18 mouse cellular contexts compared by ENCODE assay signal in genomic region chr11:63984622-63985168, GRCm38 (mm10).
A peak's percentile ranks its signal among the peaks of the same experiment; 100 is the strongest.
DNase-seq lines count a peak whose midpoint lies in the region; ATAC-seq lines count a peak whose summit lies in the region.
"Had no signal": no experiment of that assay in that cellular context is flagged by ENCODE, and none has a peak within 500 bp of the region (broad histone marks: within the 10 kb centered on the region; RNA-seq: fewer than 3 reads in every experiment).

No protein-coding gene starts in this region.

- no peaks in the 10 kb centered on the region for H3K9me3 ChIP-seq in lung, embryonic 15.5 days
- H3K9me3 ChIP-seq in forebrain, embryonic 12.5 days: no peaks in the 10 kb centered on the region
- H3K9me3 ChIP-seq: embryonic facial prominence, embryonic 15.5 days; liver, embryonic 15.5 days; neural tube, embryonic 13.5 days had no signal

- H3K4me2 ChIP-seq in lung, embryonic 15.5 days: no peak overlapping the region
- no peak overlapping the region for H3K4me2 ChIP-seq in forebrain, embryonic 12.5 days
- H3K4me2 ChIP-seq: embryonic facial prominence, embryonic 15.5 days; heart, embryonic 11.5 days; liver, embryonic 15.5 days; neural tube, embryonic 13.5 days had no signal

- no peaks in the 10 kb centered on the region for H3K36me3 ChIP-seq in lung, embryonic 15.5 days
- no peaks in the 10 kb centered on the region for H3K36me3 ChIP-seq in forebrain, embryonic 12.5 days (replicated peaks)
- H3K36me3 ChIP-seq: embryonic facial prominence, embryonic 15.5 days; liver, embryonic 15.5 days; neural tube, embryonic 13.5 days had no signal

- intact Hi-C loops in heart, postnatal 10 days (cut with DNase I): no loop called here

- no peaks in the 10 kb centered on the region for H3K27me3 ChIP-seq in lung, embryonic 15.5 days
- H3K27me3 ChIP-seq in forebrain, embryonic 12.5 days: no peaks in the 10 kb centered on the region
- H3K27me3 ChIP-seq: embryonic facial prominence, embryonic 15.5 days; liver, embryonic 15.5 days; neural tube, embryonic 13.5 days had no signal

- 0 out of 2 replicates have a peak, but pooled peaks cover 10% of the 10 kb centered on the region for H3K4me1 ChIP-seq in lung, embryonic 15.5 days
- H3K4me1 ChIP-seq in forebrain, embryonic 12.5 days: 0 out of 2 replicates have a peak, but pooled peaks cover 5% of the 10 kb centered on the region
- H3K4me1 ChIP-seq: embryonic facial prominence, embryonic 15.5 days had no signal

- H3K4me3 ChIP-seq in lung, embryonic 15.5 days: no peak overlapping the region
- no peak overlapping the region for H3K4me3 ChIP-seq in forebrain, embryonic 12.5 days (replicated peaks)
- H3K4me3 ChIP-seq: embryonic facial prominence, embryonic 15.5 days; liver, embryonic 15.5 days; neural tube, embryonic 13.5 days had no signal

- H3K9ac ChIP-seq in lung, embryonic 15.5 days: no peak overlapping the region
- no peak overlapping the region for H3K9ac ChIP-seq in forebrain, embryonic 12.5 days
- H3K9ac ChIP-seq: embryonic facial prominence, embryonic 15.5 days; liver, embryonic 15.5 days; neural tube, embryonic 13.5 days had no signal

- DNase-seq in lung, adult 18-20 months: no peak
- DNase-seq in thymus, postnatal 14 days: peak; percentile 53
- no peak for DNase-seq in gastrocnemius, postnatal 25 days
- DNase-seq in heart, postnatal 10 days: no peak
- DNase-seq: B cell, adult 2 months; cerebellum, adult 2 months; gastrocnemius, postnatal 10 days; left cerebral cortex, postnatal 4 days; midbrain, embryonic 14.5 days had no signal

- H3K27ac ChIP-seq in lung, embryonic 15.5 days: peak overlapping the region; percentile 7; the same call in 1 of the 2 replicates
- no peak overlapping the region for H3K27ac ChIP-seq in forebrain, embryonic 12.5 days
- H3K27ac ChIP-seq: embryonic facial prominence, embryonic 15.5 days; liver, embryonic 15.5 days; neural tube, embryonic 13.5 days had no signal

- 53% methylated on average over 6 of the region's 6 CpGs for WGBS in lung, embryonic 15.5 days
- 83% methylated on average over 6 of the region's 6 CpGs for WGBS in forebrain, embryonic 12.5 days

- ATAC-seq in lung, embryonic 15.5 days (ENCODE audit: borderline replicate concordance, extremely low read depth, low FRiP score, low TSS enrichment): no peak
- ATAC-seq in activated CD4-positive, CD25-positive, alpha-beta regulatory T cell, adult 4 months: peak; percentile 70
- ATAC-seq in megakaryocyte, adult 5-6 weeks (ENCODE audit: poor library complexity, severe bottlenecking): peak; percentile 71
- ATAC-seq in forebrain, embryonic 12.5 days (ENCODE audit: low FRiP score): no peak
- ATAC-seq: forebrain, embryonic 16.5 days had no signal

Comparison
In these comparisons a context has a peak if more than half of its experiments do, and no peak if none do; other contexts are left out.
1. ATAC-seq: peak in activated CD4-positive, CD25-positive, alpha-beta regulatory T cell, adult 4 months (single experiment) and megakaryocyte, adult 5-6 weeks (single experiment); none in lung, embryonic 15.5 days (single experiment) and forebrain, embryonic 12.5 days (single experiment).